Mouse (Mus musculus) brain, adult 2 months (tissue): ENCODE measurements at regions not wholly inside any gene's neighbourhood (a gene's known extent, or its start where the extent isn't known, plus 50 kb on each side); places are given as distances from the start of the nearest gene placed in this dataset.
"Not testable (repeated sequence)": the region's sequence is repeated elsewhere in the genome, so short reads cannot be mapped to it uniquely, and the experiment has no call there.

Experiments
- DNase-seq: peaks from one replicate; pipeline ENCODE4 v3.0.0; 2011; ENCODE audit warnings: low read depth, low spot score

- DNase-seq: no peak
These were observed 54.4 kb upstream of the Tcf12 start for GRCm38 (mm10) chr9:72166084-72166483.

- no peak for DNase-seq
These were observed 54.9 kb upstream of the Tcf12 start for GRCm38 (mm10) chr9:72166611-72167010.

- no peak for DNase-seq
These were observed 57.6 kb upstream of the Tcf12 start for GRCm38 (mm10) chr9:72169231-72169630.

GRCm38 (mm10) chr9:72169728-72170188, 58.1 kb upstream of the Tcf12 start:
- no peak for DNase-seq

- no peak for DNase-seq
These were observed 58.6 kb upstream of the Tcf12 start for GRCm38 (mm10) chr9:72170235-72170634.

- DNase-seq: peak; percentile 94
These were observed 60.7 kb upstream of the Tcf12 start for GRCm38 (mm10) chr9:72172331-72172730.

GRCm38 (mm10) chr9:72180972-72181371, 69.3 kb upstream of the Tcf12 start:
- DNase-seq: peak; percentile 69

GRCm38 (mm10) chr9:72183336-72183735, 71.7 kb upstream of the Tcf12 start:
- DNase-seq: no peak

- peak; percentile 94 for DNase-seq
These were observed 72.3 kb upstream of the Tcf12 start for GRCm38 (mm10) chr9:72183925-72184324.

GRCm38 (mm10) chr9:72189867-72190266, 78.2 kb upstream of the Tcf12 start:
- DNase-seq: no peak

GRCm38 (mm10) chr9:72190631-72191030, 79.0 kb upstream of the Tcf12 start:
- DNase-seq: no peak

GRCm38 (mm10) chr9:72191091-72191490, 79.4 kb upstream of the Tcf12 start:
- DNase-seq: no peak

GRCm38 (mm10) chr9:72192051-72192952, 80.6 kb upstream of the Tcf12 start:
- peak; percentile 90 for DNase-seq

GRCm38 (mm10) chr9:72192953-72193337, 81.3 kb upstream of the Tcf12 start:
- not testable (repeated sequence) for DNase-seq

GRCm38 (mm10) chr9:72195348-72195747, 79.3 kb upstream of the Zfp280d start:
- DNase-seq: no peak

- peak; percentile 58 for DNase-seq
These were observed 77.9 kb upstream of the Zfp280d start for GRCm38 (mm10) chr9:72196626-72197330.

GRCm38 (mm10) chr9:72197331-72197732, 77.3 kb upstream of the Zfp280d start:
- peak; percentile 64 for DNase-seq

- no peak for DNase-seq
These were observed 75.7 kb upstream of the Zfp280d start for GRCm38 (mm10) chr9:72198976-72199375.

GRCm38 (mm10) chr9:72204357-72204905, 70.2 kb upstream of the Zfp280d start:
- DNase-seq: peak; percentile 62

- DNase-seq: peak; percentile 29
These were observed 68.8 kb upstream of the Zfp280d start for GRCm38 (mm10) chr9:72205815-72206214.

- DNase-seq: no peak
These were observed 67.7 kb upstream of the Zfp280d start for GRCm38 (mm10) chr9:72206911-72207310.

GRCm38 (mm10) chr9:72208296-72208695, 66.4 kb upstream of the Zfp280d start:
- DNase-seq: no peak
